Mouse (Mus musculus): ENCODE results near the gene Frmd4a. TPM values are rescaled to one million over a fixed set of nuclear protein-coding genes. Genes with fewer than 3 reads are reported as not detected.

Gene Frmd4a
- total RNA-seq, 2 experiments from 2014 or later, result 194 to 301 TPM

DNA sequence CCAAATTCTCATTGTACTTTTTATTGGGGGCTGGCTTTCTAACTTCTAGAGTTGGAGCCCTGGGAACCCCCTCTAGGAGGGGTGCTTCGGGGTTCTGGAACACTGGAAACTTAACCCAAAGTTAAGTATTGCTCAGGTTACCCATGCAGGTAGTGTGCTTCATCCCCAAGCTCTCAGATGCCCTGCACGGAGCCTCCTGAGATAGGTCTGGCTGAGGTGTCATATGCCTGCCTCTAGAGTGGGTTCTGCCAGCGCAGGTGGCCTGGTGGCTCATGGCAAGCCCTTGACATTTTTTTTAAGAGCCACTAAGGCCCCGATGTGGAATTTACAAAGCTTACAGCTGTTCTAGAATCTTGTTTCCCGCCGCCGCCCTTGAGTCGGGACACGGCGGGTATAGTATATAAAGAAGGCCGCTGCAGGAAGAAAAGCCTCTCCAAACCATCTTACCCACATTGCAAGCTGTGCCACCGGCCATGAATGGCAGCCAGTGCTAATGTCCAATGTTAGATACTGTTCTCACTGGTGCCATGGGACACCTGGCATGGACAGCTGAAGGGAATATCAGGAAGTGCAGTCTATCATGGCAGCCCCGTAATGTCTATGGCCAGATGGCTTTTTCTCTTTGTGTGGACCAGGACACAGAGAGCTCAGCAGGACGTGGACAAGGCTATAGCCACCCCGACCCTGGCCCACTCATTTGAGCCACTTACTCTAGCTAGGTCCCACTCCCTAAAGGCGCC lies 396.2 kb downstream of the Frmd4a start:
- ATAC-seq (replicated peaks; ENCODE audit: low FRiP score, poor library complexity, severe bottlenecking), result no peak

DNA sequence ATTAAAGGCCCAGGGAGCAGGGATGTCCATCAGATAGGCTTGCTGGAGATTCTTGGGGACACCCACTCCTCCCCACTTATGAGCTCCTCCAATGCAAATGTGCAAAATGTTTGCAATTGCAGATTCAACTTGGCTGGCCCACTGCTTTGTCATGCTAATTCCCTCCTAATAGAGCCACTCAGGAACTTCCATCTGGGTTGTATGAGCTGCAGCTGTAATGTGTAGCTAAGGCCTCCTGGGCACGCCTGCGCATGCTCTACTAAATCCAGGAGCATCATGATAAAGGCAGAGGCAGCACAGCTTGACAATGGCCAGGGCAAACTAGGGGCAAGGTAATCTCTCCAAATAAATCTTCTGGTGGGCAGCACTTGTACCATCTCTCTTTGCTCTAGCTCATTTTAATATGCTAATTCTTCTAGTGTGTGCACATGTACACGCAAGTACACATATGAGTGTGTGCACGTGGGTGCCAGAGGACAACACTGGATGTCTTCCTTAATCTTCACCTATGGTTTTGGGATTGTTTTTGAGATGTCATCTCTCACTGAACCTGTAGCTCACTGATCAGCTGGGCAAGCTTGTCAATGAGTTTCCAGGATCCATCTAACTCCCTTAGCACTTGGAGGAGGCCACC lies 403.3 kb downstream of the Frmd4a start:
- ATAC-seq (replicated peaks; ENCODE audit: low FRiP score, poor library complexity, severe bottlenecking), result no peak

DNA sequence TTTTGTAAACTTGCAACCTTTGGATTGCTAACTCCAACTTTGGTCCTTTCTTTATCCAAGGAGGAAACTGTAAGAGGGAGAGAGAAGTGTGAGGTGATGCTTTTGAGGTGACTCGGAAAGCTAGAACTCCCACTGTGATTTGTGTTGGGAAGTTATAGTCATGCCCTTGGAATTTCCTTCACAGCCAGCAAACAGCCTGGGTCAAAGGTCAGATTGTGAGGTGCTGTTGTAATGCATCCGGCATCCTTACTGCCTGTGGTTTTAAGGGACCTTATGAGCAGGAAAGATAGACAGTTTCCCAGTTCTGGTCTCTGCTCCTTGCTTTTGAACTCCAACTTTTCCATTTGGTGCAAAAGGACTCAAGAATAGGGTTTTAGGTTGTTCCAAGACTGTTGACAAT lies 404.2 kb downstream of the Frmd4a start:
- no peak for ATAC-seq (replicated peaks; ENCODE audit: low FRiP score, poor library complexity, severe bottlenecking)

DNA sequence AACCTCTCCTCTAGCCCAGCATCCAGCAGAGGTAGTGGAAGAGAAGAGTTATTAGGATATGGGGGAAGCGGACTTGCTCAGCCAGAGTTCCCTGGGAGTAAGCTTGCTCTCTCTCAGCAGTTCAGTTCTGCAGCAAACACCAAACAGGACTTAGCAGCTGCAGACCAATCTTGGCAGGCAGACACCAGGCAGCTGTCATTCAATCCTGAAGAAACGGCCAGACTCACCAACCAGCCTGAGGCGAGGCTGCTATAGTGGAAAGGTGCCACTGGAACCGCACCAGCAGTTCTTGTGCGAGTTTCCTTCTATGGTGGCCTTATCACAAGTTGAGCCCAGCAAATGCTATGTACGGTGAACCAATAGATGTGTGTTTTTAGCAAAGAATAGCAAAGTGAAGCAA lies 406.4 kb downstream of the Frmd4a start:
- ATAC-seq (replicated peaks; ENCODE audit: low FRiP score, poor library complexity, severe bottlenecking), result no peak

DNA sequence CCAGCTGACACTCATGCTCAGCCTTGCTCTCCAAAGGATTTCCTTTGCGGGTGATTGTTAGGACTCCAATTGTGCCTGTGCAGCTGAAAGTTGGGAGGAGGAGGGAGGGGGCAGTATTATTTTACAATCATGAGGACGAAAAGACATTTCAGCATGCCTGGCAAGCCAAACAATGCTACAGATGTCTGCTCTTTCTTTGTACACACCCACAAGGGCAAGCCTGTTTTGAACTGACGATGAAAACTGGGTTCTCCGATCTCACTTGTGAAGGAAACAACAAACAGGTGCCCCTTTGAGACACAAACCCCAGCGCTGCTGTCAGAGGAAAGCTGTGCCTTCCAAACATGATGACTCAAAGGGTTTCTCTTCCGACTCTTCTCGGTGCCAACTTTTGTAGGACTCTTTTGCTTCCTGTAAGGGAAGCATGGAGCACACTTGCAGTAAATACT lies 410.9 kb downstream of the Frmd4a start:
- no peak for ATAC-seq (replicated peaks; ENCODE audit: low FRiP score, poor library complexity, severe bottlenecking)

DNA sequence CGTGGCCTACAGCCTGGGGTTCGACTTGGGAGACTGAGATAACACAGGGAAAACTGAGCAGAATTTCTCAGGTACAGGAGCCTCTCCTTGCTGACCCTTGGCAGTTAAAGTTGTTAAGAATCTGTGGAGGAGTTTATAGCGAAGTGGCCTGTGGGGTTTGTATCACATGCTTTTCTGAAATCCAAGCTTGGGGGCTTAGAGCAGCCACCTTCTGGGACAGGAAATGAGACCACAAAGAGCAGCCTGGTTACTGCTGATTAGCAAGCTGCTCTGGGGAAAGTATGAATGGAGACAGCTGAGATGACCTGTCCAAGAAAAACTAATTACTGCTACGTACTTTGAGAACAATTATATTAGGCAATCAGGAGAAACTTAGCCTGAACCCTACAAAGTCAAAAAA lies 415.6 kb downstream of the Frmd4a start:
- no peak for ATAC-seq (replicated peaks; ENCODE audit: low FRiP score, poor library complexity, severe bottlenecking)

DNA sequence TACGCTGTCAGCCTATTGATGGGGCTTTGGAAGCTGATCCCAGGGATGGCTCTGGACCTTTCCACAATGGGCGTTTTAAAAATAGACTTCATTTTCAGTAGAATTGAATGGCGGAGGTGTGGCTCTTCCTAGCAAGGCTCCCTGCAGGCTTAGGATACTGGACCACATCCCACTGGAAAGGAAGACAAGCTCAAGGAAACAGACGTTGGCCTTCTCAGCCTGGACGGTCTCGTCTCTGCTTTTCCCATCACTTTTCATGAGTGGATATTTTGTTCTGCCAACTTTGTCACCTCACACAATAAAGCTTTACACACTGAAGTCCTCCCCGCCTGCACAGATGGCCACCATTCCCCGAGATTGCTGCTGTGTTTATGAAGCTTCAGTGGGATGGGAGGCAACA lies 417.5 kb downstream of the Frmd4a start:
- ATAC-seq (replicated peaks; ENCODE audit: low FRiP score, poor library complexity, severe bottlenecking), result no peak

DNA sequence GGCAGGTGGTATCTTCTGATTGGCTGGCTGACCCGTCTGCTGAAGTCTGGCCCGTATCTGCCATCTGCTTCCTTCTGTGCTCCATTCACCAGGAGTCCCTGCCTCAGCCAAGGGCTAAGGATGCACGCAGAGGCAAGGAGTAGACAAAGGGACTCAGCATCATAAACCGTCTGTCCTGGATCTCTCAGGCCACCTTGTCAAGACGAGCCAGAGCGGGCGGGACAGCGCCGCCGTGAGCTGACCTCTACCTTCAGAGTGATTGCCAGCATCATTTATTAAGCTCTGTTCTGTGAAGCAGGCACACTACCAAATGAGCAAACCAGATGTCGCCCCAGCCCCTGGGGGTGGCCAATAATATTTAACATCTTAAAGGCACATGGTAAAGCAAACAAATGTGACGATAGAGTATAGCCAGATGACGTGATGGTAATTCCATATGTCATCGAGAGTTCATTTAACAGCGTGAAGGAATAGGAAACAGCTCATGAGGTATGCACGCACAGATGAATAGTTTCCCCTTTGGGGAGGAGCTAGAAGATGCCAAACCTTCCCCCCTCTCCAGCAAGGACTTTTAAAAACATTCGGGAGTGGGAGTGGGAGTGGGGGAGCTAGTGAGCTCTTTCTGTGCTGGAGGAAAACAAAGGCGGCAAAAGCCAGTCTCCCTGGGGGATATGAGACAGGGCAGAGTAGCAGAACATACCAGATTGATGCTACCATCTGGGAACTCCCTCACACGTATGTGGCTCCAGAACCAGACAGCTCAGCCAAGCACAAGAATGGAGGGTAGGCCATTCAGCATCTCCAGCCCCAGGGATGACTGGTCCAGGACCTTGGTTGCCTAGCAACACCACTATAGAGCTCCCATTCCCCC lies 419.1 kb downstream of the Frmd4a start:
- ATAC-seq (replicated peaks; ENCODE audit: low FRiP score, poor library complexity, severe bottlenecking), result no peak

DNA sequence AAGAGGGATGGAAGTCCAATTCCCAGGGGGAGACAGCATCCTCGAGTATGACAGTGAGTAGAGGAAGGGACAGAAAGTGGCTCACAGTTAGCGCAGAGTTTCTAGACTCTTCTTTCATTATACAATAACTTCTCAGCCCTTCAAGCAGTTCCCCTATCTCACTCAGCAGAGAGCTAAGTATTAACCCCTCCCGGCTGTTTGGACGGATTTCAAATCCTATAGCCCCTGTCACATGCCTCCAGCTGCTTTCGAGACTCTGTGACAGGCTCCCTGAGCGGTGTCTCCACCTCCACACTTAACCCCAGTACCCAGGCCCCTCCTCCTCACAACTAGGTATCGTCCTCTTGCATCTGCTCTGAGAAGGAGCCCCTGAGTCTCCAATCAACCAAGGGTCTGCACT lies 421.2 kb downstream of the Frmd4a start:
- no peak for ATAC-seq (replicated peaks; ENCODE audit: low FRiP score, poor library complexity, severe bottlenecking)

DNA sequence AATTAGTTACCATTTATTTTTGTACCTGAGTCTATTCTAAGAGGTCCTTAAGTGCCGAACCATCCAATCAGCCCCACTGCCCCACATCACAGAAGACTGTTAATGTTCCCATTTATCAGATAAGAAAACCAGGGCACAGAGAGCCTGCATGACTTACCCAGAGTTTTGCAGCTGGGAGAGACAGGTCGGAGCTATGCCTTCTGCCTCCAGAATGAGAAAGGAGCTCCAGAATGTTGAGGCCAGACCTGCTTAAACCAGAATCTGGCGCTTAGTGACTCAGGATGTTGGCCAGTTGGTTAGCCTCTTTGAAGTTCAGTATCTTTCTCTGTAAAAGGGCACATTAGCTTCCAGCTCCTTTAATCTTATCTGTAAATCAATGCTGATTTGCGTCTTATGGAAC lies 422.4 kb downstream of the Frmd4a start:
- no peak for ATAC-seq (replicated peaks; ENCODE audit: low FRiP score, poor library complexity, severe bottlenecking)

DNA sequence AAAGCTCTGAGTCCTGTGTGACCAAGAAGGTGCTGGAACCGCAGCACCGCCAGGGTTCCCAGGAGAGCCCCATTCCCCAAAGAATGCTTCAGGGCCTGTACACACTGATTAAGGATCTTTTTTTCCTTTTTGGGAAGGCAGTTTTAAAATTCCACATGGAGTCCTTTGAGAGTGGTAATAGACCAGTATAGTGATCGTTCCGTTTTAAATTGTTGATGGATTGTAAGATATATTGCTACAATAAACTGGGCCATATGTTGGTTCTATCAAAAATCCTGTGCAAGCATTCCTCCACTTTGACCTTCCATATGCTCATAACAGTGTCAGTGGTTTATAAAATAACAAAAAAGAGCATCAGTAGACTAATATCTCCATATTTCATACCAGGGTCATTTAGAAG lies 424.3 kb downstream of the Frmd4a start:
- ATAC-seq (replicated peaks; ENCODE audit: low FRiP score, poor library complexity, severe bottlenecking), result no peak

DNA sequence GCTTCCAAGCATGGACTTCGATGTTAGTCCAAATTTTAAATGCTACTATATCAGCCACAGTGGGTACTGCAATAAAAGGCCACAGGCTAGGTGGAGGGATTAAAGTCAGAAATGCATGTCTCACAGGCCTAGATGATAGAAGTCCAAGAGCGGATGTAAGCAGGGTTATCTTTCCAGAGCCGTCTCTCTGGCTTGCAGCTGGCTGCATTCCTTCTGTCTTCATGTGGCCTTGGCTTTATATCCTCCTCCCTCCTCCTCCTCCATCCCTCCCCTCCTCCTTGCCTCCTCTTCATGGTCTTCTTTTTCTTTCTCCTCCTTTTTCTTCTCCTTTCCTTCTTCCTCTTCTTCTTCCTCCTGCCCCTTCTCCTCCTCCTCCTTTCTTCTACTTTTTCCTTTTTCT lies 427.2 kb downstream of the Frmd4a start:
- no peak for ATAC-seq (replicated peaks; ENCODE audit: low FRiP score, poor library complexity, severe bottlenecking)

DNA sequence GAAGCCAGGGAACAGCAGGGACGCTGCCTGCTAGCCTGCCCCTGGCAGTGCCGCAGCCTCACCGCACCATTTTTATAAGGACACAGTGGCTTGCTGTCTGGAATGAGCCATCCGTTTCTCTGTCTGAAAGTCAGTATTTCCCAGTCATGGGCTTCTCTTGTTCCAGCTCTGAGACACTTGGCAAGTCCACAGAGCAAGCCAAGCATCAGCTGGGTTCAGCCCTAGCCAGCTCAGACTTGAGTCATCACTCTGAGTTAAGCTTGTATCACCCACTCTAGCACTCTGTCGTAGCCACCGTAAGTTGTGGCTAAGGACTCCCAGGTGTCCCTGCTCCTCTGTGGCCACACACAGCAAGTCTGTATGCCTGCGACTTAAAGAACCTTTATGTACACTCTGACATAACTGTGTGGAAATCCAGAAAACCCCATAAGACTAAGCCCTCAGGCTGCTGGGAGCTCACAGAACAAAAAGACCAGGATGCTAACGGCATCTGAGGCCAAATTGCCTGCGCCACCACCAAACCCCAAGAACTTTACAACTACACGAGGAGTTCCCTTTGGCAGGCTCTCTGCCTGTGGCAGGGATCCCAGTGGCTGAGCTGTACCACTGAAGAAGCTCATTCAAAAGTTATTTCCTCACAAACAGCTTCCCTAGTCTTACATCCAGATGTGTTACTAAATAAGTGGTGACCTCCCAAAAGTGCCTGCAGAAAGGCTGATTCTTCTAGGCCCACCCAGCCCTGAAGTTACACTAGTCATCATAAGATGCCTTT lies 428.3 kb downstream of the Frmd4a start:
- no peak for ATAC-seq (replicated peaks; ENCODE audit: low FRiP score, poor library complexity, severe bottlenecking)

DNA sequence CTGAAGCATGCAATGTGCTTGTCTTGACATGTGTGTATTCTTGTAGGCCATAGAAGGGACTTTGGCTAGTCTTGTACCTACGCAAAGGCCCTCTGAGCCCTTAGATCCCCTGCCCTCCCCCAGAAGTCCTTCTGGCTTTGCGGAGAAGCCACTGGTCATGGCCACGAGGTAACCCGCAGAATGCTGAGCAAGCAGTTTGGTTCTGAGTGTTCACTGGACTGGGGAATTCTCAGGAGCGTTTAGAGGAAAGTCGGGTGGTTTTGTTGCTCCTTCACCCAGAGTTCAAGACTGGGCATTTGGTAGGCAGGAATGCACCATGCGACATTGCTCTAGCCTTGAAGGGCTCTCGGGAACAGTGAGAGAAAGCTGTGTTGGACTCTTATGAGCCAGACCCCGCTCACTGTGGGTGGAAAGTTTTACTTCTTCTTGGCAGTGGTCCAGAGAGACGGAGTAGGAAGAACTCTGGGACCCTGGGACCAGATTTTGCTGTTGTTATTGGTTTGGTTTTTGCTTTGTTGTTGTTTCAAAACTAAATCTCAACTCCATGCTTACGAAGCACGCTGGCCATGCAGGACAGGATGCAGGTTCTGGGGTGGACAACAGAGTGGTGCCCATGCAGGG lies 432.5 kb downstream of the Frmd4a start:
- ATAC-seq (replicated peaks; ENCODE audit: low FRiP score, poor library complexity, severe bottlenecking), result no peak

DNA sequence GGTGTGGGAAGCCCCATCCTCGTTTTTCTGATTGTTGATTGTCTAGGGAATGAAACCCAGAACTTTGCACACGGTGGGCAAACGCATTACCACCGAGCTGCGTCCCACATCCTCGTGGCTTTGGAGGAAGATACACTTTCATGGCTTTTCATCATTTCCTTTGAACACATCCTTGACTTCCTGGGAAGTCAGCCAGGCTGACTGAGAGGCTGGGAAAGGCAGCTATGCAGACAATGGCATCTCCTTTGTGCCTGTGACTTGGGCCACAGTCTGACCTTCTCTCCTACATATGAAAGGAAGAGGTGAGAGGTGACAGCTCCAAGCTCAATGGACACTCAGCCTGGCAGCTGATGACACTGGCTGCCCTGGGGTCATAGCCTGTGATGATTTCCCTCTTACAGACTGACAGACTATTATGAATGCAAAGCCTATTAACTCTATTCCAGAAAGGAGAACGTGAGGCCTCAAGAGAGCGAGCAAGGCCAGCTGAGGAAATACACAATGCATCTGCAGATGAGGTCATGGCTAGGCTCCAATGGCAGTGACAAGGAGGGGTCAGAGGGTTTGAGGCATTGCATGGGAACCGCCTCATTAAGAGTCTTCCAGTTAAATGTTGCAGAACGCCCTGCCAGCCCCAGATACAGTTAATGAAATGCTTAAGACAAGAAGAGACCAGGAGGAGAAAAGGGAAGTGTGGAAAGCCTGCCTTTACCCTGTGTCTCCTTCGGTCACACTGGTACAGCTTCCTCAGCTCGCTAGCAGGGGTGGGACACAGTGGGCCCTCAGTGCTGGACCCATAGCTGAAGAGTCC lies 435.3 kb downstream of the Frmd4a start:
- ATAC-seq (replicated peaks; ENCODE audit: low FRiP score, poor library complexity, severe bottlenecking), result no peak

DNA sequence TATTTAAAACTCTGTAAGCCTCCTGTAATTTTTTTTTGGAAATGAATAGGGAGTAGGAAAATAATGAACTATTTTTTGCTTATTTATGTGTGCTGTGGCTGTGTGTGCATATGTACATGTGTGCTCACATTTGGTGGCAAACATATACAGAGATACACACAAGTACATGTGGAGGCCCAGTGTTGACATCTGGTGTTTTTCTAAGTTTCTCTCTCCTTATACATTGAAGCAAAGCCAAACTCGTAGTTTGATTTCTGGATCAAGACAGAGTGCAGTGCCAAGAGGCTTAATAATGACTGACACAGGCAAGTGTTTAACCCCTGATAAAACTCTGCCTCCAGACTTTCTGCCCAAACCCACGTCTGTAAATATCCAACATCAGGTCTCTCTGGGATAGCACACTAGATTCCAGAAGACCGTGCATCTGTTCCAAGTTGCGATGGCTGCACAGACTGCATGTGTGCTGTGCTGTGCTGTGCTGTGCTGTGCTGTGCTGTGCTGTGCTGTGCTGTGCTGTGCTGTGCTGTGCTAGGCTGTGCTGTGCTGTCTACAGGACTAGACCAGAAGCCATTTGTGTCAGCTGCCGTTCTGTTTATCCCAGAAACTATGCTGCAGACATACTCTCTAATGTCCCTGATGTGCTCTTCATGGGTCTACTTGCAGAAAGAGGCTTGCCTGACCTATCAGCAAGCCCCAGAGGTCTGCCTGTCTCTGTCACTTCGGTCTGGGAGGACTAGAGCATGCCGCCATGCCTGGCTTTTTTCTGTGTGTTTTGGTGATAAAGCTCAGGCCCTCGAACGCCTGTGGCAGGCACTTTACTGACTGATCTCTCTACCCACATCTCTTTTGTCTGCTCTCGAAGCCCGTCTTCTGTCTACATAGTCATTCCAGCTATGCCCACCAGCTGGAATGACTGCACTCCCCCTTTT lies 437.8 kb downstream of the Frmd4a start:
- no peak for ATAC-seq (replicated peaks; ENCODE audit: low FRiP score, poor library complexity, severe bottlenecking)

DNA sequence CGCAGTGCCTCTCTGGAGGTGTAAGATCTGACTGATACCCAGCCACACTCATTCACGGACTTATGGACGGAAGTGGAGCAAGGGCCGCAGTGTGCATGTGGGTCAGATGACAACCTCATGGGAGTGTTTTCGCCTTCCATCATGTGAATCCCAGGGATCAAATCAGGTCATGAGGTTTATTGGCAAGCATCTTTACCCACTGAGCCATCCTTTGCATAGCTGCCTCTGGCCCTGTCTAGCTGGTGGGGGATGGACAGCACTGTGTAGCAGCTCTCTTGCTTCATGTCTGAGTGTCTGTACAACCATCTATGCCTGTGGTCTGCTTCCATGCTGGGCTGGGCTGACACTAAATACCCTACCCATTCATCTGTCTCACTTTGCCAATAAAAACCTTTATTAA lies 443.4 kb downstream of the Frmd4a start:
- no peak for ATAC-seq (replicated peaks; ENCODE audit: low FRiP score, poor library complexity, severe bottlenecking)

DNA sequence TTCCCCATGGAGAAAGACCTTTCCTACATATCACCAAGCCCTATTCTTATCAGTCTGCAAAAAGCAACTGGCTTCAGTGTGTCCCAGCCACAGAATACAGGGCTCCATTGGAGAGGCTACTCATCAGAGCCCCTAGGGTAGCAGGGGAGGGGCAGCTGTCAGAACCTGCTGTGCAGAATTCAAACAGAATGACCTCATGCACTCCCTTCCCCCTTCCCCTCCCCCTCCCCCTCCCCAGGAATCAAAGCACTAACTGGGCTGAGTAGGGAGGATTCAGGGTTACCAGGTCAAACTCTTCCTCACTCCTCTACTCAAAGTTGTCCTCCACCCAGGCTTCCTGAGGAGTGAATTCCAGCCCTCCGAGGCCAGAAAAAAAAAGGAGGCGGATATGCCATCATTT lies 444.0 kb downstream of the Frmd4a start:
- no peak for ATAC-seq (replicated peaks; ENCODE audit: low FRiP score, poor library complexity, severe bottlenecking)

All from erythroblast, adult 5-6 weeks (primary cell).